ENCODE assay signal across 23 mouse cellular contexts in genomic region chr8:56094385-56094784, GRCm38 (mm10).
DNase-seq lines count a peak whose midpoint lies in the region; ATAC-seq and TF ChIP-seq lines count a peak whose summit lies in the region.
"Had no signal": no experiment of that assay in that cellular context is flagged by ENCODE, and none has a peak within 500 bp of the region (broad histone marks: within the 10 kb centered on the region; RNA-seq: fewer than 3 reads in every experiment).

No protein-coding gene starts in this region.

- peak; percentile 73 for ATAC-seq in kidney, postnatal 0 days (replicated peaks; ENCODE audit: low FRiP score, low read depth)
- ATAC-seq: CD4-positive, CD25-positive, alpha-beta regulatory T cell, adult 4 months; forebrain, embryonic 14.5 days had no signal

- peak; percentile 5 for DNase-seq in cerebellum, postnatal 10 days
- DNase-seq in cerebellum, postnatal 25 days = no peak
- peak; percentile 1 for DNase-seq in left cerebral cortex, postnatal 4 days
- DNase-seq in left cerebral cortex, adult 11 months (ENCODE audit: low spot score) = no peak
- peak; percentile 62 for DNase-seq in kidney, adult 9 months
- peak; percentile 14 for DNase-seq in kidney, postnatal 0 days (ENCODE audit: low spot score)
- DNase-seq in adrenal gland, postnatal 10 days = no peak
- no peak for DNase-seq in cerebellum, postnatal 4 days (ENCODE audit: low spot score in 2 of 2)
- DNase-seq: adrenal gland, postnatal 14 days; B cell, adult 2 months; cerebellum, adult 11-12 months; cerebellum, adult 9-10 months; embryo, embryonic 11 days; gastrocnemius, adult 2 months; gastrocnemius, postnatal 25 days; heart, postnatal 36 days had no signal

- H3K4me1 ChIP-seq in kidney, postnatal 0 days (replicated peaks; ENCODE audit: insufficient read depth, low read length) = no peaks in the 10 kb centered on the region
- H3K4me1 ChIP-seq: embryonic facial prominence, embryonic 15.5 days; forebrain, embryonic 10.5 days; heart, embryonic 13.5 days had no signal

- H3K9me3 ChIP-seq in kidney, postnatal 0 days (replicated peaks; ENCODE audit: low read length) = no peaks in the 10 kb centered on the region
- H3K9me3 ChIP-seq: embryonic facial prominence, embryonic 15.5 days; forebrain, embryonic 10.5 days; G1E; heart, embryonic 13.5 days had no signal

- intact Hi-C loops in left cerebral cortex, postnatal 4 days (cut with DNase I) = no loop called here

- H3K4me2 ChIP-seq in kidney, postnatal 0 days (ENCODE audit: low read length) = no peak overlapping the region
- H3K4me2 ChIP-seq: embryonic facial prominence, embryonic 15.5 days; heart, embryonic 13.5 days had no signal

- H3K4me3 ChIP-seq in kidney, postnatal 0 days (replicated peaks; ENCODE audit: low read depth, low read length) = no peak overlapping the region
- H3K4me3 ChIP-seq: embryonic facial prominence, embryonic 15.5 days; erythroblast, embryonic 14.5 days; forebrain, embryonic 10.5 days; gastrocnemius, adult 2 months; heart, embryonic 13.5 days had no signal

- H3K27ac ChIP-seq in kidney, postnatal 0 days = no peak overlapping the region
- H3K27ac ChIP-seq: embryonic facial prominence, embryonic 15.5 days; forebrain, embryonic 10.5 days; gastrocnemius, adult 2 months; heart, embryonic 13.5 days had no signal

- no peak overlapping the region for H3K9ac ChIP-seq in kidney, postnatal 0 days (ENCODE audit: low read depth, low read length)
- H3K9ac ChIP-seq: embryonic facial prominence, embryonic 15.5 days; heart, embryonic 13.5 days had no signal

- H3K36me3 ChIP-seq in kidney, postnatal 0 days (ENCODE audit: insufficient read depth, low read length) = no peaks in the 10 kb centered on the region
- H3K36me3 ChIP-seq: embryonic facial prominence, embryonic 15.5 days; forebrain, embryonic 10.5 days; G1E; heart, embryonic 13.5 days had no signal

- no peaks in the 10 kb centered on the region for H3K27me3 ChIP-seq in kidney, postnatal 0 days (ENCODE audit: insufficient read depth, low read length)
- H3K27me3 ChIP-seq: embryonic facial prominence, embryonic 15.5 days; heart, embryonic 13.5 days had no signal

- TF ChIP-seq CTCF in kidney, postnatal 0 days (IDR thresholded peaks at IDR 0.05; ENCODE audit: low read depth) = no peak

Comparison
In these comparisons a context has a peak if more than half of its experiments do, and no peak if none do; other contexts are left out.
1. DNase-seq: peak in cerebellum, postnatal 10 days (2 of 2), left cerebral cortex, postnatal 4 days (single experiment), kidney, adult 9 months (single experiment) and kidney, postnatal 0 days (single experiment); none in cerebellum, postnatal 25 days (0 of 2), left cerebral cortex, adult 11 months (single experiment), adrenal gland, postnatal 10 days (single experiment) and cerebellum, postnatal 4 days (0 of 2).